7 mouse cellular contexts compared by ENCODE assay signal in the genomic region with DNA sequence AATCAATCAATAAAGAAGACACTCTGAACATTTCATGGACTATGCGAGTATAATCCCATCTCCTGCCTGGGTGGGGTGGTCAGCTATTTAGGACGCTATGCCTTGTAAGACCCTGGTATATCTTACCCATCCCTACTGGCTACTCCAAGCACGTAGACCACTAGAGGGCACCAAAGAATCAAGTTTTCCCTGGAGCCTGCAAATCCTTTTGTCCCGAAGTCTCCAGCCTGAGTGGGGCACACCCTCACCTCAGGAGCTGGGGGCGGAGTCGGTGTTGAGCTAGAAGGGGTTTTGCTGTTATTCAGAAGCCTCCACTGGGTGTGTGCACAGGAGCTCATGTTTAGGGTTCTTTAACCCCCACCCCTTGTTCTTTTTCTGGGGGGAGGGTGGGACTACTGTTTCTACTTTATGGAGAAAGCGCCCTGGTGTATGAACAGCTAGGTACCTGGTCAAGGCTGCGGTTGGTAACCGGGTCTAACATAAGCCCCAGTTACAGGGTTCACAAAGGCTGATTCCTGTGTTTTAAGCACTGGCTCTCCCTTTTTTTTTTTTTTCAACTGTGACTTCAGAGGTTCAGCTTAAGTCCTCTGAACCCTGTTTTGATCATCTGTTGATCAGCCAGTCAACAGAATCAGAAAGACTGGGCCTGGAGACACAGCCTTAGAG. TPM values are rescaled to one million over a fixed set of nuclear protein-coding genes. Genes with fewer than 3 reads are reported as not detected.
A peak's percentile ranks its signal among the peaks of the same experiment; 100 is the strongest.
DNase-seq lines count a peak whose midpoint lies in the region; ATAC-seq lines count a peak whose summit lies in the region.

No protein-coding gene starts in this region.

- 3% methylated on average over 9 of the region's 9 CpGs for WGBS in forebrain, embryonic 15.5 days

- H3K4me3 ChIP-seq in forebrain, embryonic 15.5 days, result peak overlapping the region; percentile 22

- peak overlapping the region; percentile 22; the same call in 1 of the 2 replicates for H3K9ac ChIP-seq in forebrain, embryonic 15.5 days (replicated peaks)

- no peaks in the 10 kb centered on the region for H3K27me3 ChIP-seq in forebrain, embryonic 15.5 days

- H3K4me1 ChIP-seq in forebrain, embryonic 15.5 days, result peaks cover 3% of the 10 kb centered on the region; the same call in 1 of the 2 replicates

- DNase-seq in WW6 (ENCODE audit: low read depth, low spot score), result peak; percentile 92
- DNase-seq in cerebellum, adult 18-20 months, result peak; percentile 56 to 62
- DNase-seq in layer of hippocampus, adult 9-10 months (ENCODE audit: low spot score), result peak; percentile 39
- DNase-seq in lung, postnatal 25 days (ENCODE audit: low spot score), result peak; percentile 77
- DNase-seq in right cerebral cortex, postnatal 10 days (ENCODE audit: low spot score in 2 of 2), result peak; percentile 49 to 69

- ATAC-seq in forebrain, embryonic 15.5 days (replicated peaks), result peak; percentile 76
- ATAC-seq in hematopoietic stem cell, adult 5-6 weeks (replicated peaks in 1 of 2; ENCODE audit: insufficient read depth in 1 of 2, low FRiP score in 2 of 2, low TSS enrichment in 1 of 2, low read depth in 1 of 2, poor library complexity in 2 of 2, severe bottlenecking in 2 of 2), result peak; percentile 84 to 86

- H3K27ac ChIP-seq in forebrain, embryonic 15.5 days (replicated peaks), result no peak overlapping the region

- no peaks in the 10 kb centered on the region for H3K9me3 ChIP-seq in forebrain, embryonic 15.5 days

- H3K36me3 ChIP-seq in forebrain, embryonic 15.5 days, result no peaks in the 10 kb centered on the region

- H3K4me2 ChIP-seq in forebrain, embryonic 15.5 days (replicated peaks), result peak overlapping the region; percentile 42

RNA-seq across cellular contexts. Expression of a gene that starts 18.6 kb away (rescaled TPM):
- polyA plus RNA-seq in forebrain, embryonic 15.5 days (2015; fragmentation: Nextera tagmentation; extraction: Ambion mirVana), result 11.8 and 12.4 TPM in 2 replicates
- 6.7 and 6.8 TPM in 2 replicates for total RNA-seq in hematopoietic stem cell, adult 5-6 weeks (2017)

RNA-seq across cellular contexts. Expression of a gene that starts 23.8 kb away (rescaled TPM):
- 3.3 and 3.6 TPM in 2 replicates for polyA plus RNA-seq in forebrain, embryonic 15.5 days (2015; fragmentation: Nextera tagmentation; extraction: Ambion mirVana)
- total RNA-seq in hematopoietic stem cell, adult 5-6 weeks (2017), result 1.7 and 1.8 TPM in 2 replicates

RNA-seq across cellular contexts. Expression of a gene that starts 25.8 kb away (rescaled TPM):
- 5.1 and 5.2 TPM in 2 replicates for polyA plus RNA-seq in forebrain, embryonic 15.5 days (2015; fragmentation: Nextera tagmentation; extraction: Ambion mirVana)
- total RNA-seq in hematopoietic stem cell, adult 5-6 weeks (2017), result 41.1 and 42.4 TPM in 2 replicates

Comparison
In these comparisons a context has a peak if more than half of its experiments do, and no peak if none do; other contexts are left out.
1. DNase-seq: peak in every context shown above with its lines; median percentile 92 in WW6; 77 in lung, postnatal 25 days; 59 in cerebellum, adult 18-20 months; 59 in right cerebral cortex, postnatal 10 days; 39 in layer of hippocampus, adult 9-10 months.